Mouse (Mus musculus) embryonic facial prominence, embryonic 14.5 days (tissue): ENCODE results near the gene Sh3rf1. TPM values are rescaled to one million over a fixed set of nuclear protein-coding genes. Genes with fewer than 3 reads are reported as not detected.

Experiments
- ATAC-seq: fragments of 200-750 bp; cut with Nextera tagmentation; 2 replicates; pipeline ENCODE4 v1.8.0; 2017; ENCODE audit warnings: low read depth, moderate number of reproducible peaks, moderate TSS enrichment
- DNase-seq: peaks from one replicate; pipeline ENCODE4 v3.0.0-alpha.2; 2015; ENCODE audit warnings: low spot score
- H3K27ac ChIP-seq: fragments of 300-500 bp; sonication (generic); replicated peaks from 2 replicates; pipeline ENCODE4 v1.5.1; 2014; ENCODE audit warnings: low read depth, mild to moderate bottlenecking, low read length, moderate library complexity
- H3K27me3 ChIP-seq: fragments of 300-500 bp; sonication (generic); replicated peaks from 2 replicates; pipeline ENCODE4 v1.6.1; 2014; ENCODE audit warnings: low read length; ENCODE audit not compliant: control insufficient read depth, insufficient read depth
- H3K36me3 ChIP-seq: fragments of 300-500 bp; sonication (generic); 2 replicates; pipeline ENCODE4 v1.6.1; 2014; ENCODE audit warnings: low read length, mixed read lengths; ENCODE audit not compliant: control insufficient read depth, insufficient read depth
- H3K4me1 ChIP-seq: fragments of 300-500 bp; sonication (generic); 2 replicates; pipeline ENCODE4 v1.6.1; 2014; ENCODE audit warnings: antibody characterized with exemption, low read length; ENCODE audit not compliant: control insufficient read depth, insufficient read depth
- H3K4me2 ChIP-seq: fragments of 300-500 bp; sonication (generic); 2 replicates; pipeline ENCODE4 v1.6.1; 2014; ENCODE audit warnings: low read depth, mild to moderate bottlenecking, low read length, moderate library complexity, mixed read lengths
- H3K4me3 ChIP-seq: fragments of 300-500 bp; sonication (generic); 2 replicates; pipeline ENCODE4 v1.5.1; 2014; ENCODE audit warnings: low read depth, mild to moderate bottlenecking, low read length
- H3K9ac ChIP-seq: fragments of 300-500 bp; sonication (generic); 2 replicates; pipeline ENCODE4 v1.6.1; 2014; ENCODE audit warnings: low read depth, mild to moderate bottlenecking, low read length, moderate library complexity, mixed read lengths
- H3K9me3 ChIP-seq: fragments of 300-500 bp; sonication (generic); 2 replicates; pipeline ENCODE4 v1.6.1; 2016; ENCODE audit warnings: low read length; ENCODE audit not compliant: control insufficient read depth
- WGBS: fragments of 180-500 bp; shearing (Covaris S2); extraction: QIAGEN DNeasy Blood & Tissue Kit; methylation state at CpG from one replicate; pipeline ENCODE4 v1.1.7; 2014; 5-methylcytosine and 5-hydroxymethylcytosine counted together
- polyA plus RNA-seq: library from polyadenylated mRNA; unstranded; fragments of >200 nt; fragmentation: Nextera tagmentation; extraction: Ambion mirVana; gene quantifications from 2 replicates; pipeline ENCODE4 v1.2.1, GENCODE M21; 2014

The Sh3rf1 gene
- polyA plus RNA-seq, 1 experiment from 2014 or later, result 10.5 TPM

DNA sequence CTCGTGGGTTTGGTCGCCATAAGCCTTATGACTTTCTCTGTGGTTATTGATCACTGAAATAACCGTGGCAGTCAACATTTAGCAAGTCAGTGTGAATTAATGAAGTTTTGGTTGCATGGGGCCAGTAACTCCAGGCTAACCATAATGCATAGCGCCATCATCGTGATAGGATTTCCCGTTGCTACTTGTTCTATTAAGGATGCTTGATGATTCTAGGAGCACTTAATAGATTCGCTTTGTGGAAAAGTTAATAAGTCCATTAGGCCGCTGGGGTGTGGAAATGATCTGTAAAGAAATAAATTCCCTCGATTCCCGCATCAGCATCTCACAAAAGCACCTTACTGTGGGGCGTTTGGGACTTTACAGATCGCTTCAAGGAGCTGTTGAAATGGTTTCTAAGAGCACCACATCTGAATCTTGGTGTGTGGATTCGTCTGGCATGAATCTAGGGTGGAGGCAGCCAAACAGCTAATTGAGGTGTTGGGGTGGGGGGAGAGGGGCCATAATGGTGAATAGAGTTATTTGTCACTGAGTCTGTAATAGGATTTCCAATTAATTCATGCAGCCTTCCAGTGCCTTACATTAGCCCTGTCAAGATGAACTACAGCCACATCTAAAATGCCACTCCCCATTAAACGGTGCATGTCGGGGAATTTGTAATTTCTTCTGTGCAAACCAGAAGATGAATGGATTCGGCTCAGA, 101.5 kb downstream of the Sh3rf1 start:
- H3K4me2 ChIP-seq, result no peak overlapping the region
- ATAC-seq (no peak), DNase-seq (no peak)
- H3K9me3 ChIP-seq, result no peaks in the 10 kb centered on the region
- peaks cover 26% of the 10 kb centered on the region for H3K4me1 ChIP-seq
- WGBS, result 62% methylated on average over 16 of the region's 16 CpGs
- H3K9ac ChIP-seq, result no peak overlapping the region
- no peak overlapping the region for H3K4me3 ChIP-seq
- H3K27ac ChIP-seq, result no peak overlapping the region
- peaks cover 12% of the 10 kb centered on the region; the same call in 1 of the 2 replicates for H3K36me3 ChIP-seq
- H3K27me3 ChIP-seq, result no peaks in the 10 kb centered on the region

DNA sequence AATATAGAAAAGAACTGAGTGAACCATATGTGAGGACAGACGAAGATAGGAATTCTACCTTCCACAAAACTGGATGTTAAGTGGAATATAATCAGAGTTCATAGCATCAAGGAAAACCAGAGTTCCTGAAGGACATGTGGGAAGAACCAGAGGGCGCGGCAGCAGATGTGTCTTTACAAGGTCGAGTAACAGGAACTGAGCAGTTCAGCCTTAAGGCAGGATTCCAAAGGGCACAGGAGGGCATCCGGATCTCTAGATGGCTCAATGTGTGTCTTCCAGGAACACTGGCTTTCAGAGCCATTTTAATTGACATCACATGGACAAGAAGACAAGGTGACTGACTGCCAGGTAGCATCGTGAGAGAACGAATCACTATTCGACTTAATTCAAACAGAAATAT, 102.6 kb downstream of the Sh3rf1 start:
- 56% methylated on average over 8 of the region's 8 CpGs for WGBS
- ATAC-seq (no peak), DNase-seq (no peak)
- Histone ChIP-seq H3K36me3 (peaks cover 12% of the 10 kb centered on the region; the same call in 1 of the 2 replicates), H3K27ac (no peak overlapping the region), H3K4me3 (no peak overlapping the region), H3K9me3 (no peaks in the 10 kb centered on the region), H3K9ac (no peak overlapping the region), H3K4me1 (peaks cover 21% of the 10 kb centered on the region), H3K4me2 (no peak overlapping the region), H3K27me3 (no peaks in the 10 kb centered on the region)

DNA sequence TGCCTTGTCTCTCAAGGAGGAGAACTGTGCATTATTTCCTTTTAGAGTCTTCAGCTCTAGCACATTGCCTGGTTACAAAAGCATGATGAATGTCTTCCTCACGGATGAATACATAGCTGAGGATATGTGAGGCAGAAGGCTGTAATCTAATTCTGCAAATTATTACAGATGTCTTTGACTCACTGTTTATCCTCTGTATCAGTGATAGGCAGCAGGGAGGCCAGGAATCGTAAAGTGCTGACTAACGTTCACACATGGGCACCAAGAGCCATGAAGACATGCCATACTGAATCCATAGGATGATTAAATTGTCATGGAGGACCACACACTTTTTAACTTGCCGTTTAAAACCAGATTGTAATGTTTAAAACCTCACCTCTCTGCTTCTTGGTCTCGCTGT, 103.7 kb downstream of the Sh3rf1 start:
- DNase-seq, result no peak
- ATAC-seq, result no peak
- H3K4me3 ChIP-seq, result no peak overlapping the region
- H3K27me3 ChIP-seq, result no peaks in the 10 kb centered on the region
- H3K27ac ChIP-seq, result no peak overlapping the region
- H3K36me3 ChIP-seq, result peaks cover 12% of the 10 kb centered on the region; the same call in 1 of the 2 replicates
- no peak overlapping the region for H3K9ac ChIP-seq
- 71% methylated on average over 5 of the region's 5 CpGs for WGBS
- H3K4me2 ChIP-seq, result no peak overlapping the region
- no peaks in the 10 kb centered on the region for H3K9me3 ChIP-seq
- H3K4me1 ChIP-seq, result peaks cover 21% of the 10 kb centered on the region

DNA sequence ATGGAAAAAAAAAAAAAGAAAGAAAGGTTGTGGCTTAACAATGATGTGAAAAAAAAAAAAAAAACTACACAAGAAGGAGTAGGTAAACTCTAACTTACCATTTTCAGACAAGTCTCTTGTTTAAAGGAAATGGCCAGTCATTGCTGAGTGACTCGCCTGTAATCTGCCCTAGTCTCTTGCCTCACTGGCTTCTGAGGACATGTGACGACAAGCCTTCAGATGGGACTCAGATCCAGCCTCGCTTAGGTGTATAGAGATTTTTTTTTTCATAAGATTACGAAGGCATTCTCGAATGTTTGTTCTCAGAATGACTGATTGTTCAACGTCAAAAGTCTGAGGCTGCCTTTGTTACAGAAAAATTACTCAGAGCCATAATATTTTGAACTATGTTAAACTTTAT, 116.0 kb downstream of the Sh3rf1 start:
- Histone ChIP-seq H3K9ac (no peak overlapping the region), H3K4me2 (no peak overlapping the region), H3K27ac (no peak overlapping the region), H3K27me3 (no peaks in the 10 kb centered on the region), H3K4me3 (no peak overlapping the region), H3K9me3 (no peaks in the 10 kb centered on the region), H3K4me1 (no peaks in the 10 kb centered on the region), H3K36me3 (no peaks in the 10 kb centered on the region)
- 76% methylated on average over 6 of the region's 6 CpGs for WGBS
- no peak for DNase-seq
- ATAC-seq, result no peak

DNA sequence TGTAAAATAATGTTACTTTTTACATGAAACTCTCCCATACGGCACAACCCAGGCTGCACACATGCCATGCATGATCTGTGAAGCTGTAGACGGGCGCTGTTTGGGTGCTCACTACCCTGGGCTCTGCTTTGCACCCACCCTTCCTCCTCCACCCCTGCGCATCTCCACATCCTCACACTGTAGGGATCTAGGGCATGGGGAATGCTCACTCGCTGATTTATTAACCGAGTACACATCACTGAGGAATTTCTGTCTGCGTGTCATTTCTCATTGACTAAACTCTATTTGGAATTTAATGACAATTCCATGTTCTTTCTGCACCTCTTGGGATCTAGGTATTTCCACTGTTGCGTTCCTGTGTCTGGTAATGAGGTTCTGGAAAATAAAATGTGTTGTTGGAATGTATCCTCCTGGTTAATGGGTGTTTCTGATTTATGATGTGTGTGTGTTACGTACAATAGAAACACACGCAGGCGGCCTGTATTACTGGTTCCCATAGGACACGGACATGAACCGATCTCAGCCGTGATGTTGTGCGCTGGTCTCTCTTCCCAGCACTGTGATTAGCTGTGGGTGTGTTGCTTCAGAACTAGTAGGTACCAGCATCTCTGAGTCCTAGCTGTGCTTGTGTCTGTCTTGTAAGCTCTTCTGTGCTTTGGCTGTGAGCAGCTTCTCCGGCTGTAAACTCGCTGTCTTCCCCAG, 116.8 kb downstream of the Sh3rf1 start:
- Histone ChIP-seq H3K9me3 (no peaks in the 10 kb centered on the region), H3K4me2 (no peak overlapping the region), H3K36me3 (no peaks in the 10 kb centered on the region), H3K9ac (no peak overlapping the region), H3K27me3 (no peaks in the 10 kb centered on the region), H3K4me1 (no peaks in the 10 kb centered on the region), H3K27ac (no peak overlapping the region), H3K4me3 (no peak overlapping the region)
- no peak for ATAC-seq
- no peak for DNase-seq
- WGBS, result 86% methylated on average over 17 of the region's 17 CpGs

DNA sequence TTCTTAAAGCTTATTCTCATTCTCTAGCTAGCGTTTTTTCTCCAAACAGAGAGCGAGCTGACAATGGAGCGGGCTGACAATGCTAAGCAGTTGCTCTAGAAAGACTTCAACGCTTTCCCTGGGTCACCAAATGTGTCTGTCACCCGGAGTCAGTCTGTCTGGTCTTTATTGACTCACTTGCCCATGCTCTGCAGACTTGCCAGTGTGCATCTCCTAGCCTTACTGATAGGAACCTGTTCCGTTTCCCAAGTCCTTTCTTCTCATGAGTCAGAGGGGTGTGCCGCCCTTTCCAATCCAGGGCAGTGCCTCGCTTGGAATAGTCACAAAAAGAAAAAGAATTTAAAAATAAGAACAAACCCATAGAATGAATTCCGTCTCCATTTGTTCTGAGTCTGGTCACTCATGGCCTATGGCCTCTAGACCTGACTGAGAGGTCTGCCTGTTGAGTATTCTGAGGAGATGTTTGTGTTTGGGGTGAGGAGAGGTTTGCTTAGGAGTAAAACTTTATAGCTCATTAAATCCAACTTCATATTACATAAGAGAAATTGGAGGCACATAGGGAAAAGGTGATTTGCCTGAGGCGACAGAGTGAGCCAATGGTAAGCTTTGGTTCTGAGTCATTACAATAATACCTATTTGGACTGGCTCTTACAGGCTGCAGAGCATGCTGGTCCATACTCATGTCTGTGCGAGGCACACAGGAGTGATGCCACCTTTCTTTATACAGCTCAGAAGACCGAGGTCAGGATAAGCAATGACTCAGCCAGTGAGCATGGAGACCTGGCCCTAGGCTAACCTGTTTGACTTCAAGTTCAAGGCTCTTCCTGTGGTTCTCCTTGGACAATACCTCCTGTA, 118.1 kb downstream of the Sh3rf1 start:
- no peak for DNase-seq

DNA sequence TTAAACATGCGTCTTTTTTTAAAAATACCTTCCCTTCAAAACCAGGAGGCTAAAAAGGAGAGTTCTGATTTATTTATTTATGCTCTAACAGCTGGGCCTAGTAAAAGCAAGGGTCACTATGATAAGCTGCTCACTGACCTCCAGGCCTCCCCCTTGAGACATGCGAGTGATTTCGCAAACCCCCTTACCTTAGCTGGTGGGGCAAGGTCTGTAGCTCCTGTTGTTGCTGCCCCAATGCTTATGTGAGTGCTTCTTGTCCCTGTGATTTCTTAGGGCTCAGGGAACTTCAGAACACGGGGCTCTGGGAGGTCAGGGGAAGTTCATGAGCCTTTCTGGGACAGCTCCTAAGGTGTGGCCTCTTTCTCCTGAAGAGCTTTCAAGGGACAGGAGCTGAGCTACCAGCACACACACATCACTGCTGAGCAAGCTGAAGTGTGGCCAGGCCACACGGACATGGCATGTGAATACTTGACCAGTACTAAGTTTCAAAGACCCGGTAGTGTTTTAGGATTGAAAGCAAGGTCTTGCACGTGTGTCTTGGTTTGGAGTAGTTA, 118.9 kb downstream of the Sh3rf1 start:
- ATAC-seq, result no peak
- 69% methylated on average over 7 of the region's 7 CpGs for WGBS

More for the DNA sequence above, 118.1 kb downstream of the Sh3rf1 start:
- Histone ChIP-seq H3K27ac (no peak overlapping the region), H3K36me3 (no peaks in the 10 kb centered on the region), H3K4me3 (no peak overlapping the region), H3K9me3 (no peaks in the 10 kb centered on the region), H3K27me3 (no peaks in the 10 kb centered on the region), H3K9ac (no peak overlapping the region), H3K4me1 (no peaks in the 10 kb centered on the region), H3K4me2 (no peak overlapping the region)
- ATAC-seq, result no peak
- 76% methylated on average over 12 of the region's 12 CpGs for WGBS

DNA sequence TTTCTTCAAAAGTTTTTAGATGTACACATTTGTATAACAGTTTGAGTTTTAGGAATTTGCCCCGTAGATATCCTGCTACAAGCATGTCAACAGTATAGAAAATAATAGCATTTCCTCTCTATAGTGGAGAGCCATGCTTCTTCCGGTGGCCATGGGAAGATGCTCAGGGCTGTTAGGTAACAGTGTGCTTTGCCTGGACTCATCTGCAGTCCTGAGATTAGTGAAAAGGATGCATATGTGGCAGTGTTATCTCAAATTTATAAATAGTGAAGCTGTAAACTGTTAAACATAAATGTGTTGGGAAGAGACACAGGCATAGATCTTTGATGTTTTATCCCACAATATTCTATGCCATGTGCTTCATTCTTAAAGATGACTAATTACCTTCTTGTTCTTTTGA, 120.8 kb downstream of the Sh3rf1 start:
- H3K9ac ChIP-seq, result no peak overlapping the region

More for the DNA sequence above, 118.9 kb downstream of the Sh3rf1 start:
- no peak for DNase-seq
- no peaks in the 10 kb centered on the region for H3K36me3 ChIP-seq
- H3K4me3 ChIP-seq, result no peak overlapping the region
- no peaks in the 10 kb centered on the region for H3K27me3 ChIP-seq
- no peaks in the 10 kb centered on the region for H3K4me1 ChIP-seq
- no peak overlapping the region for H3K9ac ChIP-seq
- no peaks in the 10 kb centered on the region for H3K9me3 ChIP-seq
- H3K27ac ChIP-seq, result no peak overlapping the region
- no peak overlapping the region for H3K4me2 ChIP-seq

More for the DNA sequence above, 120.8 kb downstream of the Sh3rf1 start:
- no peaks in the 10 kb centered on the region for H3K4me1 ChIP-seq
- H3K9me3 ChIP-seq, result no peaks in the 10 kb centered on the region
- DNase-seq, result no peak
- 84% methylated on average over 2 of the region's 2 CpGs for WGBS
- no peaks in the 10 kb centered on the region for H3K27me3 ChIP-seq
- peaks cover 3% of the 10 kb centered on the region for H3K36me3 ChIP-seq
- no peak overlapping the region for H3K4me3 ChIP-seq
- no peak for ATAC-seq
- H3K4me2 ChIP-seq, result no peak overlapping the region
- H3K27ac ChIP-seq, result no peak overlapping the region
